22 mouse cellular contexts compared by ENCODE assay signal in the genomic region with DNA sequence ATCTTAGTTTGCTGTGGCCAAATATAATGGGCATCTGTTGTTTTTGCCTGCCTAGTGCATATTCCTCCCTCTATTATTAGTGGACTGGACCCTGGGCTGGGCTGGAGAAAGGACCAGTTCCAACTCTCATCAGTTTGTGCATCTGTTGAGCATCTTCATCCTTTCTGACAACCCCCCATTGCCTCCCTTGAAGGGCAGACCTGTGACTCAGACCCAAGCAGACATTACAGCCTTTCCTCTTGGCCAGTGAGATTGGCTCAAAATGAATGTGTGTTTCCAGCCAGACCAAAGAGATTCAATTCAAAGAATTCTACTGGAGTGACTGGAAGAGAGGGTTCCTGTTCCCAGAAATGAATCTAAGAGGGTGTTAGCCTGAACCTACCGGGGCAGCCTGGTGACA.
A peak's percentile ranks its signal among the peaks of the same experiment; 100 is the strongest.
DNase-seq lines count a peak whose midpoint lies in the region; ATAC-seq and TF ChIP-seq lines count a peak whose summit lies in the region.
"Had no signal": no experiment of that assay in that cellular context is flagged by ENCODE, and none has a peak within 500 bp of the region (broad histone marks: within the 10 kb centered on the region; RNA-seq: fewer than 3 reads in every experiment).

No protein-coding gene starts in this region.

- H3K4me1 ChIP-seq in hindbrain, postnatal 0 days (ENCODE audit: insufficient read depth, low read length), result no peaks in the 10 kb centered on the region
- no peaks in the 10 kb centered on the region for H3K4me1 ChIP-seq in hindbrain, embryonic 11.5 days (replicated peaks; ENCODE audit: control insufficient read depth, insufficient read depth, low read length)
- H3K4me1 ChIP-seq: embryonic facial prominence, embryonic 10.5 days; forebrain, embryonic 15.5 days; heart, embryonic 10.5 days; heart, embryonic 15.5 days had no signal

- no peak for TF ChIP-seq CTCF in hindbrain, postnatal 0 days (IDR thresholded peaks at IDR 0.05; ENCODE audit: low read depth)
- no peak for TF ChIP-seq CTCF in C2C12 (IDR thresholded peaks at IDR 0.05; ENCODE audit: control insufficient read depth, insufficient read depth, insufficient read length)

- no peak overlapping the region for H3K9ac ChIP-seq in hindbrain, postnatal 0 days (replicated peaks; ENCODE audit: low read length)
- no peak overlapping the region for H3K9ac ChIP-seq in hindbrain, embryonic 11.5 days (ENCODE audit: low read depth, low read length)
- H3K9ac ChIP-seq: forebrain, embryonic 15.5 days; heart, embryonic 15.5 days; hindbrain, embryonic 14.5 days had no signal

- H3K36me3 ChIP-seq in hindbrain, postnatal 0 days (ENCODE audit: insufficient read depth, low read length), result no peaks in the 10 kb centered on the region
- no peaks in the 10 kb centered on the region for H3K36me3 ChIP-seq in hindbrain, embryonic 11.5 days (ENCODE audit: control insufficient read depth, insufficient read depth, low read length)
- no peaks in the 10 kb centered on the region for H3K36me3 ChIP-seq in C2C12 (ENCODE audit: control insufficient read depth, insufficient read depth)
- H3K36me3 ChIP-seq: embryonic facial prominence, embryonic 10.5 days; forebrain, embryonic 15.5 days; heart, embryonic 10.5 days; heart, embryonic 15.5 days had no signal

- no peak overlapping the region for H3K4me2 ChIP-seq in hindbrain, postnatal 0 days (ENCODE audit: low read depth, low read length)
- H3K4me2 ChIP-seq in hindbrain, embryonic 11.5 days (replicated peaks; ENCODE audit: low read depth, low read length), result no peak overlapping the region
- H3K4me2 ChIP-seq: forebrain, embryonic 15.5 days; heart, embryonic 15.5 days; hindbrain, embryonic 14.5 days had no signal

- no peak overlapping the region for H3K4me3 ChIP-seq in hindbrain, postnatal 0 days (ENCODE audit: low read length)
- H3K4me3 ChIP-seq in hindbrain, embryonic 11.5 days (ENCODE audit: low read depth, low read length), result no peak overlapping the region
- no peak overlapping the region for H3K4me3 ChIP-seq in C2C12 (ENCODE audit: insufficient read depth, poor library complexity, severe bottlenecking)
- H3K4me3 ChIP-seq: embryonic facial prominence, embryonic 10.5 days; erythroblast, embryonic 14.5 days; forebrain, embryonic 15.5 days; heart, embryonic 10.5 days; heart, embryonic 15.5 days had no signal

- DNase-seq in hindbrain, postnatal 0 days (ENCODE audit: low spot score), result peak; percentile 31
- no peak for DNase-seq in hindbrain, embryonic 11.5 days (ENCODE audit: low spot score)
- DNase-seq in NIH3T3 (ENCODE audit: low read depth), result peak; percentile 66
- DNase-seq in layer of hippocampus, adult 8-10 months (ENCODE audit: low spot score in 2 of 2), result no peak
- no peak for DNase-seq in embryo, embryonic 9.5 days (ENCODE audit: extremely low spot score)
- DNase-seq: adrenal gland, adult 2 months; adrenal gland, postnatal 25 days; B cell, adult 2 months; cerebellum, adult 2 months; cerebellum, postnatal 36 days; gastrocnemius, postnatal 36 days; heart, adult 18-20 months; heart, postnatal 14 days had no signal

- H3K27ac ChIP-seq in hindbrain, postnatal 0 days, result no peak overlapping the region
- no peak overlapping the region for H3K27ac ChIP-seq in hindbrain, embryonic 11.5 days (ENCODE audit: low read depth, low read length)
- H3K27ac ChIP-seq: embryonic facial prominence, embryonic 10.5 days; forebrain, embryonic 15.5 days; heart, embryonic 10.5 days; heart, embryonic 15.5 days; hindbrain, embryonic 14.5 days had no signal

- no peaks in the 10 kb centered on the region for H3K9me3 ChIP-seq in hindbrain, postnatal 0 days (ENCODE audit: low read length)
- H3K9me3 ChIP-seq in hindbrain, embryonic 11.5 days (ENCODE audit: control insufficient read depth, low read length), result no peaks in the 10 kb centered on the region
- H3K9me3 ChIP-seq: embryonic facial prominence, embryonic 10.5 days; forebrain, embryonic 15.5 days; heart, embryonic 10.5 days; heart, embryonic 15.5 days had no signal

- no peaks in the 10 kb centered on the region for H3K79me3 ChIP-seq in C2C12 (ENCODE audit: low read depth)

- no peaks in the 10 kb centered on the region for H3K27me3 ChIP-seq in hindbrain, postnatal 0 days (ENCODE audit: insufficient read depth, low read length)
- H3K27me3 ChIP-seq in hindbrain, embryonic 11.5 days (ENCODE audit: control insufficient read depth, insufficient read depth, low read length), result no peaks in the 10 kb centered on the region
- no peaks in the 10 kb centered on the region for H3K27me3 ChIP-seq in C2C12 (ENCODE audit: control insufficient read depth, insufficient read depth, insufficient read length)
- H3K27me3 ChIP-seq: heart, embryonic 15.5 days had no signal

- ATAC-seq in hindbrain, postnatal 0 days, result no peak
- ATAC-seq in hindbrain, embryonic 11.5 days (ENCODE audit: low FRiP score), result no peak
- ATAC-seq: forebrain, embryonic 15.5 days; inflammation-experienced regulatory T-cells, adult 6 months; intestine, postnatal 0 days had no signal

- H3ac ChIP-seq in C2C12 (ENCODE audit: control insufficient read depth, insufficient read length, low read depth), result peak overlapping the region; percentile 40

- WGBS in hindbrain, postnatal 0 days, result 83% methylated on average over 1 of the region's 1 CpGs
- WGBS in hindbrain, embryonic 11.5 days, result 96% methylated on average over 1 of the region's 1 CpGs

- no peaks in the 10 kb centered on the region for H3K79me2 ChIP-seq in C2C12 (ENCODE audit: control insufficient read depth, insufficient read depth)

TF ChIP-seq in C2C12, 6 proteins besides CTCF, POLR2A, EP300 and RAD21:
- TF ChIP-seq MYOD1 (IDR thresholded peaks at IDR 0.05; ENCODE audit: control insufficient read depth, insufficient read length, low read depth) (peak; percentile 98), FOSL1 (IDR thresholded peaks at IDR 0.05; ENCODE audit: insufficient read depth, low read length, poor library complexity, severe bottlenecking) (no peak)

Comparison
In these comparisons a context has a peak if more than half of its experiments do, and no peak if none do; other contexts are left out.
1. DNase-seq: peak in hindbrain, postnatal 0 days (single experiment) and NIH3T3 (single experiment); none in hindbrain, embryonic 11.5 days (single experiment), layer of hippocampus, adult 8-10 months (0 of 2) and embryo, embryonic 9.5 days (single experiment).